Mouse (Mus musculus): ENCODE measurements around the gene Scn5a. TPM values are rescaled to one million over a fixed set of nuclear protein-coding genes. Genes with fewer than 3 reads are reported as not detected.

Scn5a gene
- under 1 TPM; 0.39 to 0.45 TPM for total RNA-seq (2021)
- long read RNA-seq, experiment 1: 0 reads
- long read RNA-seq, experiment 2: 0 reads

DNA sequence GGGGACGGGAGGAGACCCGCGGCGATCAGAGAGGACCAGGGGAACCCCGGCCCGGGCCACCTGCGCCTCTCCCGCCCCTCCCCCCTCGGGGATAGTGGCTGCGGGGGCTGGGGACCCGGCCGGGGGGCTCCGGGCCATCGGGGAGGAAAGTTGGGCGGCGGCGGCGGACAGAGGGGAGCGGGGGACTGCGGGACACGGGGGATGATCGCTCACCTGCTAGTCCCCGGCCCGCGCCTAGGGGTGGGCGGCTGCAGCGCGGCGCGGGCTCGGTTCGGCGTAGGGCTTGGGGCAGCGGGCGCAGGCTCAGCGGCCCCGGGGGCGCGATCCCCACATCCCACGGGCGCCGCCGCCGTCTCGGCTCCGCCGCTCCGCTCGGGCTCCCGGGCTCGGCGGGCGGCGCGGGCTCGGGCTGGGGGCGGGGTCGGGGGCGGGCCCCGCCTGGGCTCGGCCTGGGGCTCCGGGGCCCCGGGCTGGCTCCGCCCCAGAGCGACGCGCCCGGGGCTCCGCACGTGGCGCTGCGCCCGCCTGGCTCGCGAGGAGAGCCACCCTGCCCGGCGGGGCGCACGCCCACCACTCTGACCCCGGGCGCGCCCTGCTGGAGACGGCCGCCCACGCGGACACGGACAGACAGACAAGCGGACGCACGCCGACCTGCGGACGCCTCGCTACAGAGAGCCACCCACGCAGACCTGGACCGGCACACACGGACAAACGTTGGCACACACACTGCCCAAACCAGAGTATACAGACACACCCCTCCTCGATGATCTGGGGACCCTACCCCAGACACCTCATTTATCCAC lies at the start of gene Scn5a:
Gene Scn5a, minus strand, starts transcription at position 381 of the 803 bp plus-strand sequence.
- DNase-seq: peak; percentile 50

GRCm38 (mm10) chr9:119627227-119627626 lies 48.4 kb upstream of the Scn5a start:
- no peak for DNase-seq

DNA sequence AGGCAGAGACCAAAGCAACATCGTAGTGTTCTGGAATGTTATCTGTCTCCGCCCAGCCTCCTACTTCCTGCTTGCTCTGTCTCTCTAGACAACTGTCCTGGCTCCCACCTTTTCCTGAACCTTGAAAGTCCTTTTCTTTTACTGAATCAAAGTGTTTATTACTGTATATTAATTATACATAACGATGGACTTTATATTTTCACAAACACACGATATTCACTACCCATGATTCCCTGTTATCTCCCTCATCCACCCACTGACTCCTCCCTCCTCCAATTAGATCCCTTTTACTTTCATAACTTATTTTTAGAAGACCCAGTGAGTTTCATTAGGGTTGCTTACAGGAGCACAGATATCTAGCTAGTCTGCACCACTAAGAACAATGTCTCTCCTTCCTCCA lies 45.3 kb upstream of the Scn5a start:
- no peak for DNase-seq

DNA sequence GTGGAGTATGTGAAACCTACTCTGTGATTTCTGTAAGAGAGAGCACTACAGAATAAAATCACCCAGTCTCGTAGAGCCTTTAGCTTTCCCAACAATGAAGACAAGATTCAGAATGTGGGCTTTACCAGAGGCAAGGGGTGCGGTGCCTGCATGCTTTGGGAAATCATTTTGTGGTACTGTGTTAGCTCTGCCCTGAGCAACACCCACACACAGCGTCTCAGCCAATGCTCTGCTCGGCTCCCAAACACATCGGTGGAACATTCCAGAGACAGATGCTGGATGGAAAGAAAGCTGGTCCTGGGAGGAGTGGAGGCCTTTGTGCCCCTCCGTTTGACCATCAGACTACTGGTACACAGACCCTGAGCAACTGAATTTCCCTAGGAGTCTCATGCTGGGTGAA lies 36.0 kb upstream of the Scn5a start:
- DNase-seq: no peak

DNA sequence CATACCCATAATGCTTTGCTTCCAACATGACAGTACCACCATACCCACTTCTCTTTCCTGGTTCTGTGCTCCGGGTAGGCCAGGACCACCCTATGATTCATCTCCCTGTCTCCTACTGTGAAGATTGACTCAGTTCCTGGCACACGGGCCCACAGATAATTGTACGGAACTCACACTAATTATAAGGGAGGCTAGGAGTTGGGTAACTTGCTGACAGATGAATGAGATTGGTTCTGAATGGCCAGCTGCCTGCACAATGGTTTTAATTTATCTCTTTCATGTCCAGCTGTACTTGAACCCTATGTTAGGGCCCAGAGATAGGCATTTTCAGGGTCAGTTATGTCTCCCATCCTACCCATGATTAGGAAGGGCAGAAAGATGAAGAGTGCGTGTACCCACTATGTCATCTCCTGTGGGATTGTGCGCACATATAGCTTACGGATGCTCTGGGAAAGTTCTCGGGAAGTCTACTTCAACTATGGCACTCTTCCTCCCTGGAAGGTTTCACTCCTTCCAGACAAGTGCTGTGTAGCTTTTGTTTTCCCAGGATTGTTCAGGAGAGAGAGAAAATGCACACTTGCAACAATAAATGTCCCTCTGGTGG lies 31.8 kb upstream of the Scn5a start:
- DNase-seq: no peak

- DNase-seq: no peak
These were observed 28.1 kb upstream of the Scn5a start for GRCm38 (mm10) chr9:119606906-119607305.

GRCm38 (mm10) chr9:119604607-119605006 lies 25.8 kb upstream of the Scn5a start:
- no peak for DNase-seq

- no peak for DNase-seq
These were observed 19.7 kb upstream of the Scn5a start for GRCm38 (mm10) chr9:119598501-119598900.

GRCm38 (mm10) chr9:119597332-119597731 lies 18.5 kb upstream of the Scn5a start:
- no peak for DNase-seq

- DNase-seq: no peak
These were observed 10.8 kb upstream of the Scn5a start for GRCm38 (mm10) chr9:119589592-119589991.

DNA sequence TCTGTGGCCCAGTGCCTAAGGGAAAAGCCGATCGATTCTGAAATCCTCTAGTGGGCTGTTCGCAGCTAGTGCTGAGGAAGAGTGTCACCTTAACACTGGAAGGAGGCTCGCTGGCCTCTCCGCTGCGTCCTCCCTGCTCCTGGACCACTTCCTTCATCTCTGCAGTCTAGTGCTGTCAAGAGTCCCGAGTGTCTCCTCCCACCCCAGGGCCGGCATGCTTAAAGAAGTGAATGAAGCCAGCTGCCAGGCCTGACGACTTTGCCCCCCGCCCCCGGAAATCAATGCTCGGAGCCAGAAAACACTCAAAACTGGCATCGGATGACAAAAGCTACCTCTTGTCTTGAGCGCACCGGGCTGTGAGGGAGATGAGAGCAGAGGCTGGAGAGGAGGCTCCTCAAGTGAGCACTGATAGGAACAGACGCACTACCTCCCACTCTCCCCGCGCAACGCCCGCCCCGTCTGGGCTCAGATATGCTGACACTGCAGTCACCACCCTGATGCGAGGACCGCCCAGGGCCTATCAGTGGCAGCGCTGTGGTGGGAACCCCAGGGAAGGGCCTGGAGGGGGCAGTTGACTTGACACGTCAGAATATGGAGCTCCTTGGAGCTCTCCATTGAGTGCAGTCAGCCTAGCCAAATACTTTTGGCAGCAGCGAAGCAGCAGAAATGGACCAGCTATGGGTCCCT lies 10.1 kb upstream of the Scn5a start:
- DNase-seq: no peak

DNA sequence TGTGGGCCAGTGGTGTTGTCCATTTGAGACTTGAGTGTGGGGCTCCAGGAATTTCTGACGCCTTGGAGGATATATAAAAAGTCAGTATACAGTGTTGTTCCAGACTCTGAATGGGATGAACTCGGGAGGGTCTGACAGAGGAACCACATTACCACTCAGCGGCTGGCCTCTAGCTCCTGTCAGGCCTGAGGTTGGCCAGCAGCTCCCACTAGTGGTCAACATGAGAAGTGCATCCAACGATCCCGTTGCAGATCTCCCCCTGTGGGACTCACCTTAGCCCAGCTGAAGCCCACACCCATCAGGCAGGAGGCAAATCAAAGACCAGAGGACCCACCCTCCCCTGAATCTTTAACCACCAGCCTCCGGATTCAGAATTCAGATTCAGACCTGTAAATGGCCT lies 1.9 kb upstream of the Scn5a start:
- peak; percentile 85 for DNase-seq

- no peak for DNase-seq
These were observed 1.4 kb upstream of the Scn5a start for GRCm38 (mm10) chr9:119580187-119580586.

DNA sequence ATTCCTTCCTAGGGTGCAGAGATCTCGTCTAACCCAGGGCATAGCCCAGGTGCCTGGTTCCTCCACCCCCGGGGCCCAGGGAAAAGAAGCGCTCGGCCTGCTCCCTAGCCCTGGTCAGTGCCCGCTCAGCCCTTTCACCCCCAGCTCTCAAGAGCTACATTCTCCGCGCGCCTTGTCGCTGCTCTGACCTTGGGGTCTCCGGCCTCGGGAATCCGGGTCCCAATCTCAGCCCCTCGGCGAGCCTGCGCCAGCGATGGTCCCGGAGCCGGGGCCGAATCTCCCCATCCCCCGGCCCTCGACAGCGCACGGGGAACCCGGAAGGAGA lies 543 bp downstream of the Scn5a start:
- DNase-seq: no peak

DNA sequence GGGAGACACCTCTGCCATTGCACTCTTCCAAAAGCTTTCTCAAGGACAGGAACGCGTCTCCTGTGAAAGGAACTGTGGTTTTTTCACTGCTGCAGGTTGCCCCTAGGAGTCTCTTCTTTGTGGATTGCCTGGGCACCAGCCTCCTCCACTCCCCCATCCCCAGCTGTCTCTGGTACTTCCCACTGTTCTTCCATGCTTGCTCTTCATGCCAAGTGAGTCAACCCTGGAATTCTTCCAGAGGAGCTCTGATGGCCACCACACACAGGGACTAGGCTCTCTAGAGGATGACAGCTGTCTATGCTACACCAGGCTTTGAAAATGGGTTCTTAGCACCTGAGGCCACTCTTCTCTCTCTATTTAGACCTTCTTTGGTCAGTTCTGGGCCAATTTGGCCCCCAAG lies 1.8 kb downstream of the Scn5a start:
- no peak for DNase-seq

GRCm38 (mm10) chr9:119575732-119576131 lies 3.1 kb downstream of the Scn5a start:
- no peak for DNase-seq

- DNase-seq: no peak
These were observed 4.5 kb downstream of the Scn5a start for GRCm38 (mm10) chr9:119574366-119574765.

DNA sequence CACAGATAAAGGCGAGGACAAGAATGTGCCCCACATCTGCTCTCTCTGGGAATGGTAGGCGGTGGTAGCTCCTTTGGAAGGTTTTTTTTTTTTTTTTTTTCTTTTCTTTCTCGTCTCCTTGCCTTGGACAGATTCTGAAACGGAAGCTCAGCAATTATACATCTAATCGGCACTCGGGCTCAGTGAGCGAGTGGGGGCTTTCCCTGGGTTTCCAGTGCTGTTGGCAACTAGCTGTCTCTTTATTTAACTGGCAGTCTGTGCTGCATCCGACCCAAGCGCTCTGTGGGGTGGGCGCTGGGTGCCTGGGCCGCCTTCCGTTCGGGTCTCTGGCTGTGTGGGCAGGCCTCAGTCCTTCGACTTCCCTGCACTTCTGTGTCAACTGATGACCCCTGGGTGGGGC lies 5.8 kb downstream of the Scn5a start:
- no peak for DNase-seq

DNA sequence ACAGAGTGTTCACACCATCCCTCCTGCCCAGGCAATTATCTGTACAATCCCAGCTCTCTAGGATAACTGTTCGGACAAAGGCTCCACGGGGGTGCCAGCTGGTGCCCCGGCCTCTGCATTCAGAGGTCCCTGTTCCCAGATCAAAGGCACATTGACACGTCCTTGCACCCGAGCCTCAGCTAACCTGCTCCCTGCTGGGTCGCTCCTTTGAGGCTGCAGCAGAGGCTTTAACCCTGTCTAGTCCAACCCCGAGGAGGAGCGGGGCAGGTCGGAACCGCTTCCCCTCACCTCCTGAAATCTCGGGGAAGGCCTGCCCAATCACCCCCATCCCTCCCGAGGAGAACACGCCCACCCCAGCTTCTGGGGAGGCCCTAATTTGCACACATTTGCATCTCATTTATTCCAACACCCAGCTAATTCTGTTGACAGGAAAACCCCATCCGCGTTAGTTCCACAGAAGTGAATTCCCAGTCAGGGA lies 7.4 kb downstream of the Scn5a start:
- no peak for DNase-seq

DNA sequence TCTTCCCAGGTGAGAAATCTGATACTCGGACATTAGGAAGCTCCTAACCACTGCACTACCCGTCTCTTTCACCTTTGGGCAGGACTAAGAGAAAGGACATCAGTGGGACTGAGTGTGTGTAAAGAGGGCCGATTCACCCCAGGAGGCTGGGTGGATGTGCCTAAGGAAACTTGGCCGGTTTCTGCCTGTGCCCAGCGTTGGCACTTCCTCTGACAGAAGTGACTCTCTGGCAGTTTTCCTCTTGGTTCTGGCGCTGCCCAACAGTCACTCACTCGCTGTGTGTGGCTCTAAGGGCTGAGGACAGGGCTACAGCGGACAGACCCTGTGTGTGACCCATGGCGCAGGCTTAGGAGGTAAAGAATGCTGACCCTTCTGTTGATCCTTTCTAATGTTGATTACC lies 8.2 kb downstream of the Scn5a start:
- peak; percentile 12 for DNase-seq

- DNase-seq: no peak
These were observed 10.1 kb downstream of the Scn5a start for GRCm38 (mm10) chr9:119568732-119569131.

DNA sequence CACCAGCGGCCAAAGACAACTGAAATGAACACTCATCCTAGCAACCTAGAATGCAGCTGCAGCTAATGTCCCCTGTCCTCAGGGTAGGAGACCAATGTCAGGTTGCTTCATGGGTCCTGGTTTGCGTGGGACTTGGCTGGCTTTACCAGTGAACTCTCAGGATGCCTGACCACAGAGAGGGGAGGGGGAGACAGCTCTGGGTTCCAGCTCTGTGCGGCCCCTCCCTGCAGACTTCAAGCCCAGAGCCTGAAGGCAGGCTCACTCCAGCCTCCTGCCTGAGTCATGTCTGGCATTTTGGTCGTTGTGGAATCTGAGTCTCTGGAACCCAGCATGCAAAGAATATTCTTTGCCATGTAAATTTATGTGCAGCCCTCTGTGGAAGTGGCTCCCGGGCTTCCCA lies 11.0 kb downstream of the Scn5a start:
- DNase-seq: no peak

- DNase-seq: no peak
These were observed 12.6 kb downstream of the Scn5a start for GRCm38 (mm10) chr9:119566214-119566613.

Data from adrenal gland, postnatal 10 days (tissue).